Mouse (Mus musculus) layer of hippocampus, postnatal 25 days (tissue): ENCODE results near the gene Gnai3. TPM values are rescaled to one million over a fixed set of nuclear protein-coding genes. Genes with fewer than 3 reads are reported as not detected.
A peak's percentile ranks its signal among the peaks of the same experiment; 100 is the strongest.

Experiments
- DNase-seq, 2 experiments: peaks; one replicate each; pipeline ENCODE4 v3.0.0; 2022; ENCODE audit warnings: mixed read lengths in 2 of 2, low spot score in 1 of 2; ENCODE audit errors: extremely low spot score in 1 of 2
- total RNA-seq, 2 experiments: library from RNA; stranded (reverse); gene quantifications; 2 replicates each; pipeline ENCODE4 v1.2.3; 2021

The Gnai3 gene
- total RNA-seq, 2 experiments from 2014 or later: 31.6 to 31.9 TPM

DNA sequence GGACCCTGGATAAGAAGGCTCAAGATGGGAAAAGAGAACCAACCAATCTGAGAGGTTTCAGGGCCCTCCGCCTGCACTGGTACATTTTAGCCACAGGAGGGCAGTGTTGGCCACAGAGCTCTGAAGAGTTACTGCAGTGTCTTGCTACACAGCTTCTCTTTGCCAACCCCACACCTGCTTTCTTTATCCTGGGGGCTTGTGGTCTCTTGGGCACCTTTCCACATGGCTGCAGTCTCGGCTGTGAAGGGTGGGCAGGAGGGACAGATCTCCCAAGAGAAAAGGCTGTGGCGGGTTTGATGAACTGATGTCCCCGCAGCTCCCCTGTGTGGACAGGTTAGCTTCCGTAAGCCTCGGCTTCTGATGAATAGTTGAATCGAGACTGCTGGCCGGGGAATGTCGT, 18.9 kb upstream of the Gnai3 start:
- peak; percentile 78 to 87 for DNase-seq

DNA sequence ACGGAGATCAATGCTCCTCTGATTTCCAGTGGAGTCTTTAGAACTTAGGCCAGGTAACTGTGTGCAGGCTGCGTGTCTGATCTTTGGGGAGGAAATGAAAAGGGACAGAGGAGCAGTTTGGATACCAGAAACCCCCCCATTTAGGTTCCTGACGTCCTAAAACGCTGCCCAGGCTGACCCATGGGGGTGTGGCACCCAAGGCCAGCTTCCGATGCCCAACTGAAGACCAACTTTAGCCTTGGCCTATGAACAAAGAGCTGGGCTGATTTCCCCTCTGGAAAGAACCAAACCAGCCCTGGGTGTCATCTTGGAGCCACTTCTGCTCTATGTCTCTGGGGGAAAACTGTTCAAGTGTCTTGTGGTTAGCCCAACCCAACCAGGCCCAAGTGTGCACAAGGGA, 18.1 kb upstream of the Gnai3 start:
- no peak for DNase-seq

DNA sequence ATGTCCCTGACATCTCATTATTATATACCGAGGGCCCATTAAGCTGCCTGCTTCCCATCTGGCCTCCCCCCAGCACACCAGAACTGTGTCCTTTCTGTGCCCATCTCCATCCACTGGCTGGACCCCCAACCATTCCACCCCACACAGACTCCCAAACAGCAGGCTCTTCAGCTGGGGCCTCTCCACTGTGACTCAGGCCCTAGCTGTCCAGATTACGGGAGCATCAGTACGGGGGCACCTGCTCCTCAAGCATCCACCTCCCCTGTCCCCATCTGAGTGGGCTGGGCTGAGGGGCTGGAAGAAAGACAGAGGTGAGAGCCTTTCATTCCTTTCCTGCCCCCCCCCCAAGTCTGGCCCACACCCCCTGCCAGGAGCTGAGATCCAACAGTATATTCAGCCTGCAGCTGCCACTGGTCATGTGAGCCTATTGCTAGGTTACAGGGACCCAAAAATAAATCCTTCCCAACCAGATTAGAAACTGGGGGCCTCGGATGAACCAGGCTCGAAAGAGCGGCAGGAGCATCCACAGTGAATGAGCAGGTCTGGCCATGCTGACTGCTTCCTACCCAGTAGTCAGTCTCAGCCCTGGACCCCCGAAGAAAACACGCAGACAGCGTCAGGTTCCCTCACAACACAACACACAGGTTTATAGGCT, 12.6 kb upstream of the Gnai3 start:
- peak; percentile 28 to 46 for DNase-seq

DNA sequence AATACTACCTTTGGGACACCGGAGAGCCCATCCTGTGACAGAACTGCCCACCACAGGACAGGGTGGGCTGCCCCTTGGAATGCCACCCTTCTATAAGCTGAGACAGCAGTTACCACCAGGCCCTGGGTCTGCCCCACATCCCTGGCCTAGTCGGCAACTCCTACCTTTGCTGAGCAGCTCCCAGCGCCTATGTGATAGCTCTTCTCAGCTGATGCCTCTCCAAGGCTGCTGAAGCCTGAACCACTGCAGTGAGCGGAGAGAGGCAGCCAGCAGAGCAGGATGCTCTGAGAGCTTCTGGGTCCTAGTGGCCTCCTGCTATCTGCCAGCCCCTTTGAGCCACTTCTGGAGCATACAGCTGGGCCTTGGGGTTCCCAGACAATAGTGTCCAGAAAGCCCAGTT, 8.7 kb upstream of the Gnai3 start, which contains the start of gene Gpr61:
Gpr61 (minus strand) TSS at position 227 of the 400 bp plus-strand sequence.
- DNase-seq: peak; percentile 57 to 59

DNA sequence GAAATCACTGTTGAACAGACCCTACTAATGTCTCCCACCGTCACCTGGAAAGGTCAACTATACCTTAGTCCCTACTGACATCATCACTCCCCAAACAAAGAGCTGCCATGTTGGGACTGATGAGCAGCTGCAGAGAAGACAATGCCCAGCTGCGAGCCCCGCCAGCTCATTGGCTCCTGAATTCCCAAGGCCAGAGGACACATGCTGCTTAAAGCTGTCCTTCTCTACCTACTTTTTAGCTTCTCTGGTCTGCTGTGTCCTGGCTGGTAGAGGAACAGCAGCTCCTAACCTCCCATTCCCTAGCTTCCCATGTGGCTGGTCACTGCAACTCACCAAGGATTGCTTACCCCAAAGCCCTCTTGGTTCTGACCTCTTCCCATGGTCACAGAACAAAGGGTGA, 6.3 kb upstream of the Gnai3 start:
- no peak for DNase-seq

DNA sequence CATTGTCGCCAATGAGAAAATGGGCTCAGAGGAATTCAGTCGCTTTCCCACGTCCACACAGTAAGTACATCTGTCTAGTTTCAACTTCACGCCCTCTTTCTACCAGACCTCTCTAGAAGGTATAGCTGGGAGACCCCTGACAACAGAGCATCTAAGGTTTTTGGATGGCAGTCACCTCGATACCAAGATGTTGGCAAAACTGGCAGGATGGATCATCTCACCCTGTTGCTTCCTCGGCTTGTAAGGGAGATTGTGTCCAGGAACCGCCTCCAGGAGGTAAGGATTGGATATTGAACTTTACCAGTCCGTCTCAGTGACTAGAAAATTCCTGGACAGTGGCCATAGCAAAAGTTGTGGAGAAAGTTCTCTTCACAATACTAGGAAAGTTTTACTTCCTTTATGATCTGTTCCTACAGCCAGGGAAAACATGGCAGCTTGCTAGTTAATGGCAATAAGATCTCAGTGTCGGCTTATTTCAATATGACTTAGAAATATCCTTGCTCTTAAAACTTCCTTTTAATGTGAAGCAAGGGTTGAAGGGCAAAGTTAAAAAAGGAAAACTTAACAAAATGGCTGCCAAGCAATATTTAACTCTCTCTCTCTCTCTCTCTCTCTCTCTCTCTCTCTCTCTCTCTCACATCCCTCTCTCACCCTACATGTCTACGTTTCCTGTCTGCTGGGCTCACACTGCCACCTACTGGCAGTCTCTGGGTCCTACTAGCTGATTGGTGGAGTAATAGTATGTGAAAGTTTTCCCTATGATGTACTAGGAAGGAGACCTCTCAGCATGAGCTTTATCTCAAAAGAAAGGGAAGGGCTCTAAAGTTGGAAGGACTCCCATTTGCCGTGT, 1.7 kb upstream of the Gnai3 start:
- peak; percentile 67 to 91 for DNase-seq

DNA sequence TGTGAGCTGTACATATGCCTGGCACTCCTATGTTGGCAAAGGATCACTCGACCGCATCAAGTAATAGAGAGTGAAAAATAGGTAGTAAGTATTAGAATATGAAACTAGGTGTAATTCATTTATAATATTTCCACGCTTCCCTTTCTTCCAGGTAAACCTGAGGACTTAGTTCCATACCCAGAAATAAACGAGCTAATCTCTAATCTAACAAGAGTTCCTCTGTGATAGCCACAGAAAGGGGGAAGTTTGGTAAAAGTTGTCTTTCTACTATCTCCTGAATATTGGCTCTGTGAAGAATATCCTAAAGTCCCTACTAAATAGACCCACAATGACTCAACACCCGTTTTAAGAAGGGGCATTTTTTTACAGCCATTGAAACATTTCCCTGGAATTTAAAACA, 725 bp upstream of the Gnai3 start:
- no peak for DNase-seq

DNA sequence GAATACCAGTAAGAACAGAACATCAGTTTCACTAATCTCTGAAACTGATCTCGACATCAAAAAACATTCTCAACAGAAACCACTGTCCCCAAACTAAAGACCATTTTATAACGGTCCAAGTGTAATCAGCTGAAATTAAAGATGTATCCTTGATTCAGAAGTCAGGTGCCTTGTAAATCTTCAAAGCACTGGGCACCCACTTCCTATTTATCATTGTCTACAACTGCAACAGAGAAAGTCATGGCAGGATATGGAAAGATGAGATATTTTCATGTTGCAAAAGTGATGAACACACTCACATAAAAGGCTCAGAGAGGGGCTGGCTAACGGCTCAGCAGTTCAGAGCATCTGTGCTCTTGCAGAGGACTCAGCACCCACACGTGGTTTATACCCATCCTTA, 5.2 kb downstream of the Gnai3 start:
- no peak for DNase-seq

DNA sequence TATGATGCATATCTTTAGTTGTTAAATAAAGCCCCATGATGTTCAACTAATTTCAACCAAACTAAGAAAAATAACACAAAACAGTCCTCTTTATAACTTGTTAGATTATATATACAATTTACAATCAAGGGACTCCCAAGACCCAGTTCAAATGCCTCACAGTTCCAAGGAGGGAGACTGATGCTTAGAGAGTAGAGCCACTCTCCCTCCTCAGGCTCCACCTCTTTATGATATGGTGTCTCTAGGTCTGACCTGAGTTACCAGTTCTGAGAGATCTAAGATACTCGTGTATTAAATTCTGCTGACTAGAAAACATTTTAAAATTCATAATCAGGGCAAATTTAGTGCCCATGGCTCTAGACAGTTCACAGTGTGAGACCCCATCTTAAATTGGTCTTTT, 6.8 kb downstream of the Gnai3 start:
- no peak for DNase-seq

DNA sequence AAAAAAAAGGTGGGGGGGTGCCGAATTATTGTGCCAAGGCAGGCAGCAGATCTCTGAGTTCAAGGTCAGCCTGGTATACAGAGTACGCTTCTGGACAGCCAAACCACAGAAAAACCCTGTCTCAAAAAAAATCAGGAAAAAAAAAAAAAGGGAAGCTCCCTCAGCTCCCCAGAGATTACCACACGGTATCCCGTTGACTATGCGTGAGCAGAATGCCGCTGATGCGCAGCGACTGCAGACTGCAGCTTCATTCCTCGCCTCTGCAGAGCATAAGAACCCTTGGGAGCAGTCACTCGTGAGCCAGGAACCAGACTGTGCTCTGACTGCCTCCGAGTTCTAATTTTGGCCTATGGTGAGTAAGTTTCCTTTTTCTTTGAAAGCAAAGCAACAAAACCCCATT, 11.2 kb downstream of the Gnai3 start:
- no peak for DNase-seq

DNA sequence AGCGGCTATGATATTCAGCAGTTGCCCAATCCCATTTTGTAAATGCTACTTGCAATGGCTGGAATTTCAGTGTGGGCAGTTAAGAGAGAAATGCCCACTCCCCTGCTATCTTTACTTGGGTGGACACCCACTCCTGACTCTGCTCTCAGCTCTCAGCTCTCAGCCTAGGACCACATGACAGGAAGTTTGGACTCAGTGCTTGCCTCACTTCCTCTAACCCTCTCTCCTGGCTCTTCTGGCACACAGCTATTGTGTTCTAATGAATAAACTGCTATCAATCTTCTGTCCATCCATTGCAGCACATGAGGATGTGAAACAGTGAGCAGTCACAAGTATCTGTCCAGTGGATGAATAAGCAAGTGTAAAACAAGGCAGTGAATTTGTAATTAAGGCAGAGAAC, 13.5 kb downstream of the Gnai3 start:
- DNase-seq: no peak

DNA sequence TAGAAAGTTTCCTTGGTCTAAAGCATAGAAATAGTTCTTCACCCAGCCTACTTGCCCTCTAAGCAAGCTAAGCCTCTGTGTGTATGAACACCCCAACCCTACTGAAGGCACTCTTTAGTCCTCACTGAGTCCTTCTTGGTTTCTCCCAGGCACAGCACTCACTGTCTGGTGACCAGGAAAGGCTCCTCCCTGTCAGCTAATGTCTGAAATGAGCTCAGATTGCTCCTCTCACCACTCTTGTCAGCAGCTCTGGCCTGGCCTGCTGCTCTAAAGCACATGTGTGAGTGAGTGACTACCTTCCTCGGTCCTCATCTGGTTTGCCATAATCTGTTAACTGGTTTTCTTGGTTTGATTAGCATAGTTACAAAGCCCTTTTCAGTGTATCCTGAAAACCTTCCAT, 14.1 kb downstream of the Gnai3 start:
- no peak for DNase-seq

DNA sequence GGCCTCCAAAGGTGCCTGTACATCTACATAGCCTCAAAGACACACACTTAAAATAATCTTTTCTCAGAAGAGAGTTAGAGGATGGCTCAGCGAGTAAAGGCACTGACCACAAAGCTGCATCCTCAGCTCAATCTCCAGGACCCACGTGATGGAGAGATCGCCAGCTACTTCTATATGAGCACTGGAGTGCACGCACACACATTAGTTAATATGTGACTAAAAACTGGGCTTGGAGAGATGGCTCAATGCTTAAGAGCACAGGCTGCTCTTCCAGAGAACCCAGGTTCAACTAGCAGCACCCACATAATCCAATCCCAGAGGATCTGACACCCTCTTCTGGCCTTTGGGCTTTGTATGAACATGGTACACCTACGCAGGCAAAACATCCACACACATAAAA, 14.7 kb downstream of the Gnai3 start:
- DNase-seq: no peak

DNA sequence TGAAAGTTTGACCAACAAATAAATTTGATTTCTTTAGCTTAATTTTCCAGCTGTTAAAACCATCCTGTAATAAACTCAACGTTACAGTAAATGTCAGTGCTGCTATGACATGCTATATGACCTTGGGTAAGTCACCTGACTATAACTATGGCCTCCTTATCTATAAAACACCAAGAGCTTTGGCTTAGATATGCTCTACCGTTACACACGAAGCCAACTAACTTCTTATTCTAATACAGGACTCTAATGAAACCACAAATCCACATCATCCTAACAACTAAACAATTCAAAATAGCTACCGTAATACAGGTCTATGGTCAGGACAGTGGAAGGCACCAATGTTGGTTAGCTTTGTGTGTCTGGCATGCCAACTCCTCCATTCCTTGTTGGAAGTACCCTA, 16.1 kb downstream of the Gnai3 start:
- no peak for DNase-seq

DNA sequence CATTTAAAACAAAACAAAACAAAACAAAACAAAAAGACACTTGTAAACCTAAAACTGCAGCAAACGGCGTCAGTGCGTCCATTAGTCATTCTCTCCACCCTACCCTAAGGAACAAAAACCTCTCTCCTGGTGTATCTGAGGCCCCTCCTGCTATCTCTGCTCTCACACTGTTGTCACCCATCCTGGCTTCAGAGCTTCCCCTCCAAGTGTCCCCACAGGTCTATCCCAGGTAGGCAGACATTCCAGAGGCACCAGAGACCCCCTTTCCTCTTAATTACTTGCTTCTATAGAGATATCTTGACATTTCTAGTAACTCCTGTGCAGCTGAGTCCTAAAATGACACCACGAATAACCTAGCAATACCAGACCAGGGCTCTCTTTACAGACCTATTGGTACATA, 16.6 kb downstream of the Gnai3 start:
- no peak for DNase-seq

DNA sequence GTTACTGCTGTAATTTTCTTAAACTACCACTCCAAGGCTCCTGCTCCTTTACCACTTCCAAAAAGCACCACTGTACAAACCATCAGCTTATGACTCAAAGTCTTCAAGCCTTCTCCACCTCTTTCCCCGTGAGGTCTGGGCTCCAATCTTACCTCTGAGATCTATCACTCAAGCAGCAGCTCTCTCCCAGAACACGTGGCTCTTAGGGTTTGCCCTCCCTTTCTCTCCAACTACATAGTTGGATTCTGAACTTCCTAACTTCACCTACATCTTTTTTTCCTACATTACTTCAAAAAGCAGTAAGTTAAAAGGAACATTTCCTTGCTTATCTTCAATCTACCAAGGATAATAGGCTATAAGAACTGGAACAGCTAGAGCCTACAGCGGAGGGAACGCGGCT, 17.4 kb downstream of the Gnai3 start:
- DNase-seq: no peak

DNA sequence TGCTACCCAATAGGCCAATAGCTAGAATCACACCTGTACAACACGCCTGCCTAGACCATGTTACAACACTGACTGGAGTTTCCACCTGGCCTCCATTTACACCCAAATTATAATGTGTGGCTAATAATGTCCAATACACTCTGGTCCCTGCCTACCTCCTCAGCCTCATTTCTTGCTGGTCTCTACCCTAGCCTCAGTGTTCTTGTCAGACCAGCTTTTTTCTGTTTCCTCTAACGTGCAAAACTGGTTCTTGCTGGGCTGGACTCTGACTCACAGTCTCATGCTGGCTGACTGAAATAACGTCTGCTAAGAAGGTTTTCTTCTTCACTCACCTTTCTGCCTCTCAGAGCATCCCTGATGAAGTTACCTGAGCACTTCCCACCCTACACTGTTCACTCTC, 19.6 kb downstream of the Gnai3 start:
- DNase-seq: no peak

DNA sequence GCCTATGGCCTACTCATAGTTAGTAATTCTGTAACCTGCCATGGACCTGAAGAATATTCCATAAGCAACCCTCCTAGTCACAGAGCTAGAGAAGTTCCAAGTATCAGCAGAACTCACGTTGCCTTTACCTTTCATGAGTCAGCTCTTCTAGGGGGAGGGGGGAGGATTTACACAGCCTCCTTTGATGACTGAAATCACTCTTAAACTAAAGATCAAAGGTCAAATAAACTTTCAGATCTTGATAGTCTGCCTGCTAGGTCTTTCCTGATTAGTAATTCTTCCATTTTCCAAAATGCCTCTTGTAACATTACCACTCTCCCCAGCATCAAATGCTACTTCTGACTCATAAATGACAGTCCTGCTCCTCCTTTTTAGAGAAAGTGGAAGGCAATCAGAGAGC, 21.8 kb downstream of the Gnai3 start:
- no peak for DNase-seq

DNA sequence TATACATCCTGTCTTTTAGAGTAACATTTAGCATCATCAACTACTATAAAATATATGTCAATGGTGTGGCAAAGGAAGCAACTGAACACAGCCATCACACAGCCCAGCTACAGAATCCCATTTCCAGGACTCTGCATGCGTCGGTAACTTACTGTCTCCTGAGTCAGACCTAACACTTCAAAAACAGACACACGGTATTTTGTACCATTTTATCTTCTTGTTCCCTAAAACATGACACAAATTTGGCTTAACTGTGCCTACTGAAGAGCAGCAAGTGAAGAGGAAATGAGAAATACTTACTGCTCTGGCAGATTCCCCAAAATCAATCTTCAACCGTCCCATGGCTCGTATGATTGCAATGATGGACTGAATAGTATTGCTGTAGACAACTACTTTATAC, 22.7 kb downstream of the Gnai3 start:
- DNase-seq: no peak

DNA sequence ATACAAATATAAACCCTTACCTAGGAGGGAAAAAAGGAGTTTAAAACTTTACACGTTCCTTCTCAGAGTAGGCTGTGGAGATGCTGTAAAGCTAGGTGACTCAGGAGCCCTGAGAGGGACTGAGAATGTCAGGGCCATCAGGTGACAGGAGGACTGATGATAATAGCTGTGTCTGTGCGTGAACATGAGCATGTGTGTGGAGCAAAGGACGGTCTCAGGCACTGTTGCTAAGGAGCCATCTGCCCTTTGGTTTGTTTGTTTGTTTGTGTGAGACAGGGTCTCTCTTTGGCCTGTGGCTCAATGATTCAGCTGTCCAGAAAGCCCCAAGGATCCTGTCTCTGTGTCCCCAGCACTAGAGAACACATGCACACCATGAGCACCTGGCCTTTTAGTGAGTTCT, 24.8 kb downstream of the Gnai3 start:
- DNase-seq: no peak

DNA sequence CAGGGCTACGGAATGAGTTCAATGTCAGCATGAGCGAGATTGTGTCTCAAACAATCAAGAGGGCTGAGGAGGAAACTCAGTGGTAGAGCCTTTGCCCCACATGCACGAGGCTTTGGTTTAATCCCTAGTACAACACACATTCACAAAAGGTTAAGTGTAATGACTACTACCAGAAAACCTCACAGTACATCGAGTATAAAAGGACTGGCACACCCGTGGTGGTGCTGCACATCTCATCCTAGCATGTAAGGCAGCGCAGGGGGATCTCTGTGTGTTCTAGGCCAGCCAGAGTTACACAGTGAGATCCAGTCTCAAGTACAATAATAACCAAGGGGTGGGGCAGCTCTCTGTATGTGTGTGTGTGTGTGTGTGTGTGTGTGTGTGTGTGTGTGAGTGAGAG, 28.5 kb downstream of the Gnai3 start:
- DNase-seq: no peak
